Mouse (Mus musculus) layer of hippocampus, adult 18-20 months (tissue): ENCODE measurements around the gene Gm49403. TPM values are rescaled to one million over a fixed set of nuclear protein-coding genes. Genes with fewer than 3 reads are reported as not detected.

Experiments
- DNase-seq, 2 experiments: peaks; one replicate each; pipeline ENCODE4 v3.0.0; 2022; ENCODE audit warnings: low spot score in 2 of 2
- microRNA-seq, 2 experiments: library from miRNA; unstranded; fragments of <30 nt; microRNA quantifications; one replicate each; pipeline ENCODE4 v1.2.0; 2021
- total RNA-seq, 2 experiments: library from RNA; stranded (reverse); gene quantifications; 2 replicates each; pipeline ENCODE4 v1.2.3; 2021

Gm49403 gene
- total RNA-seq, 2 experiments from 2014 or later: not detected

DNA sequence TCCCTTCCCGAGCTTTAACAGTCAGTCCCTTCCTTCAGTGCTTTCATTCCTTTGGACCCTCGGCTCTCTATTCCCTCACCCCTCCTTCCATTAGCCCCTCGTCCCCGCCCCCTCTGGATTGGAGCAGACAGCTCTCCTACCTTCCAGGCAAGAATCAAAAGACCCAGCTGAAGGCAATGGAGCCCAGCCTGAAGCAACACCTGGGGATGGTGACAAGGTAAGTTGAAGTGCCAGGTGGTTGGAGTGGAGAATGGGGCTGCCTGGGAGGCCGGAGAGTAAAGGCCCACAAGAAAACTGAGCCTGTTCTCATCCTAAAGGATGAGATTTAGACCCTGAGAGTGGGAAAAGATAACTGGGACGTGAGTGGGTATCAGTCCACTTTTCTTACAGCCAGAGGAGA lies 24.8 kb downstream of the Gm49403 start:
- DNase-seq: no peak

DNA sequence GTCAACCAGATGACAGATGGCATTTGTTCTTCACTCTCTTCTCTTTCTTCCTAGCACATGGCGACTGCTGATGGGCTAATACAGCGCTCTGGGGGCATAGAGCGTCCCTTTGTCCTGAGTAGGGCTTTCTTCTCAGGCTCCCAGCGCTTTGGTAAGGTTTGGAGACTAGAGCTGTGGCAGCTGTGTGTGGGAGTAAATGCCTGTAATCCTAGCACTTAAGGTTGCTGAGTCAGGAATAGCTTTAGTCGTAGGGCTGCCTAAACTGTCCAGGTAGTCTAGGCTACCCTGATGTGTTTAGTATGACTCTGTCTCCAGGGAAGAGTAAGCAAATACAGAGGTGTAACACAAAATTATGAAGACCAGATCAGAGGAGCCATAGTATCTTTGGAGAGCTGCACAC lies 28.1 kb downstream of the Gm49403 start:
- DNase-seq: peak in 1 of 2 experiments; percentile 42

DNA sequence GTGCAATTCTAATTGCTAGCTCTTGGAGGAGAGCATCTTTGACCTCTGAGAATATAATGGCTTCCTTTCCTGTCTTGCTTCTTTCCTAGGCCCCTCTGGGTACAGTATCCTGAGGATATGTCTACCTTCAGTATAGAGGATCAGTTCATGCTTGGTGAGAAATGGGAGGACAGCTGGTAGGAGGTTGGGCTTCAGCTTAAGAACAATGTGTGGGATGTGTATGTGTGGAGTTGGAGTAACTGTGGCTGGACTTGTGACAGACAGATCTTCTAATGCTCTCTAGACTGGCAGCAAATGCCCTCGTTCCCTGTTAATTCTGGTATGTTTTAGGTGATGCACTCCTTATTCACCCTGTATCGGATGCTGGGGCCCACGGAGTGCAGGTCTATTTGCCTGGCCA lies 30.5 kb downstream of the Gm49403 start:
- DNase-seq: peak in 1 of 2 experiments; percentile 72

DNA sequence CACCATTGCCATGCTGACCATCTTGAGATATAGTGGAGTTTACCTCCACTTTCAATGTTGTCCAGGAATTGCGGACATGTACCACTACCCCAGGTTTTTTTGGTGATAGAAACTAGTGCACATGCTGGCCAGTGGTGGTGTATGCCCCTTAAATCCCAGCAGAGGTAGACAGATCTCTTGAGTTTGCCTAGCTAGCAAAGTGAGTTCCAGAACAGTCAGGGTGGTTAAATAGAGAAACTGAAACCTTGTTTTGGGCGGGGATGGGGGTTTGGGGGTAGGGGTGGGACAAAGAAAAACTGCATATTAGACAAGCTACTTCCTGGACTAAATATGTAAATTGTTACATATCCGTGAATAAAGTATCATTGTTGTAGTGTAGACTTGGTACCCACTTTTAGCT lies 35.3 kb downstream of the Gm49403 start:
- no peak for DNase-seq

DNA sequence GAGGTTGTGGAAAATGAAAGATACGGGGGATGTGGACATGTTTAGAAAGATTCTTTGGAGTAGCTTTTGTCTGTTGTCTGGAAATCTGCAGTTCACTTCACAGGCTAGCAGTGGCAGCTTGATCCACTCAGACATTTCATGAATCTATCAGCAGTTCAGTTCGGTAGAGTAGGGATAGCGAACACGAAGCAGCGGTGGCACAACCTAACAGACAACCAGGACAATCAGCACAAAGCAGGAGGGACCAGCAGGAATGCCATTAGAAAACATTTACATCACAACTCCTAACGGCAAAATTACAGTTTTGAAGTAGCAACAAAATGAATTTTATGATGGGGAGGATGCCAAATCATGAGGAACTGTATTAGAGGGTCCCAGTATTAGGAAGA lies 35.9 kb downstream of the Gm49403 start:
- DNase-seq: no peak

DNA sequence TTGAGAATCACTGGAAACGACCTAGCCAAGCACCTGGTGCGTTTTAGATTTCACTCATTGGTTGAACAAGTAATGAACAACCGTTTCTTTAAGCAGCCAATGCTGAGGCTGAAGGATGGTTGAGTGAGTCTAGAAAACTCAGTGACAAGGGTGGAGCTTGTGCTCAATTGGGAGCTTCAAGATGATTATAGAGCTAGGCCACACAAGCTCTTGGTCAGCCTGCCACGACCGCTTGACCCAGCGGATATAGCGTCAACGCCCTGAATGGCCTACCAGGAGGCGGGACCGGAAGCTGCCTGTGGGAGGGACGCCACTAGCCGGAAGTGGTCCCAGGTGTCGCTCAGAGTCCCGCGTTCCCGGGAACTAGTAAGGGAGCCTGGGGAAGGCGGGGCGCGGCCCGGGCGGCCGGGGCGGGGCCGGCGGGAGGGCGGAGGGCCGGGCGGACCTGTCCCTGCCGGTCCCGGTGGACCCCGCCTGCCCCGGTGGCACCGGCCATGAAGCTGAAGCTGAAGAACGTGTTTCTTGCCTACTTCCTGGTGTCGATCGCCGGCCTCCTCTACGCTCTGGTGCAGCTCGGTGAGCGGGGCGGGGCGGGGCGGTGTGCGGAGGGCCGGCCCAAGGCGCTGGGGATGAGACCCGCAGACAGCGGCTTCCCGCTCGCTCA lies 36.5 kb downstream of the Gm49403 start, which contains the start of gene B3gat3:
Gene B3gat3 (plus strand): TSS at position 302 of the 664 bp plus-strand sequence.
- DNase-seq: peak; percentile 90 to 96

DNA sequence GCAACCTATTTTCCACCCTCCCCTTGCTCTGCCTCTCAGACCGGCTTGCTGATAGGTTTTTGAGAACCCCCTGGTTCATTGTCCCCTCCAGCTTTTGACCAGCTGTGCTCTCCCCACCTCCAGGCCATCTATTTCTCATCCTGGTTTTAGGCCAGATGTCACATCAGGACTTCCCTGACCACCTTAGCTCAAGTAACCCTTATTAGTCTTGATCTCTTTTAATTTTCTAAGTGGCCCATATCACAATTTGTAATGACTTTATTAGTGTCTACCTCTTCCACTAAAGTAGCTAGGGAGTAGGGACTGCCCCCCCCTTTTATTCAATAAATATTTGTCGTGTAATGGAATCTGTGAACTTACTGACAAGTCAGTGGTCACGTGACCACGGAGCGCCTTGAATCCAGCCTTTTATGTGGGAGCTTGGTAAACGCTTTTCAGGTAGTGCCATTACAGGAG lies 37.1 kb downstream of the Gm49403 start:
- no peak for DNase-seq

DNA sequence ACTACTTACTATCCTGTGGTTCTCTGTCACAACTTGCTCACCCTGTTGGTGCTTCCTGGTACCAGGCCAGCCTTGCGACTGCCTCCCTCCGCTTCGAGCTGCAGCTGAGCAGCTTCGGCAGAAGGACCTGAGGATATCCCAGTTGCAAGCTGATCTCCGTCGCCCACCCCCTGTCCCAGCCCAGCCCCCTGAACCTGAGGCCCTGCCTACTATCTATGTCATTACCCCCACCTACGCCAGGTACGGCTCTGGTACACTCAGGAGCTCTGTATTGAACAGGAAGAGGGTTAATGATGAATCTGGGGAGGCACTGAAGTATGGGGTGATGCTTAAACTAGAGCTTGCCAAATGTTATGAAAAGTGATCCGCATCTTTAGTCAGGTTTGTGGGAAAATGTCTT lies 38.0 kb downstream of the Gm49403 start:
- no peak for DNase-seq

DNA sequence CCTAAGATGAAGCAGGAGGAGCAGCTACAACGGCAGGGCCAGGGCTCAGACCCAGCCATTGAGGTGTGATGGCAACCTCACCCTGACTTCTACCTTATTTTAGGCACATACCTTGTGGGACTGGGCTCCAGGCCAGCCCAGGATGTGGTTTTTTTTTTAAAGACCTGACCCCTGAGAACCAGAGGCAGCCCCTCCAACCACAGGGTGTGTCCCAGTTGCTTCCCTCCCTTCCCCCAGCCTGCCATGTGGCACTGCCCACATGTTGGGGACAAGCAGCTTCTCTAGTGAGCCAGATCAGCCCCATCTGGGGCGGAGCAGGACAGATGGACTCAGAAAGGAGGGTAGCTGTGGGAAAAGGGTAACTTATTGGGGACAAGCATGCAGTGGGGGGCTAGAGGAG lies 43.0 kb downstream of the Gm49403 start:
- DNase-seq: no peak

DNA sequence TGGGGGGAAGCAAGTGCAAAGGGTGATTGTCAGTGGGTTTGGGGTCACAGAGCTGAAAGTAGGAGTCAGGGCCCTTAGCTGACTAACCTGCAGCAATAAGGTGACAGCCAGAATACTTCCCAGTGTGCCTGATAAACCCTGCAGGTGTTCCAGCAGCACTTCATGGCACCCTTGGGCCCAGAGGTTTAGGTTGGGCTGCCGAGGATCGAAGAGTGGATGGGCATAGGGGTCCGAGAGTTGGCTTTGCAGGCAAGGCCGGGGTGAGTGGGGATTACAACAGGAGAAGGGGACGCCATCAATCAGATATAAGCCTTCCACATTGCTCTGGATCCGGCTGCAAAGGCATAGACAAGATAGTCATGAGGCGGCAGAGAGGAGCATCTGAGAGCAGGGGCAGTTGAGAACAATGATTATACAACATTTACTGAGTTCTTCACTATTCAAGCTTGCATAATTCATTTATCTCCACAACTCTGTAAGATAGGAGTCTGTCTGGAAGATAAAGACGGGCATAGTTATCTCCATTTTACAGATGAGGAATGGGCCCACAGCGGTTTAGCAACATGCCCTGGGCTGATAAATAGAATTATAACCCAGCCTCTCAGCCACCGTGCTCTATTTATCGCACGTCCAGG lies 44.3 kb downstream of the Gm49403 start:
- DNase-seq: no peak

DNA sequence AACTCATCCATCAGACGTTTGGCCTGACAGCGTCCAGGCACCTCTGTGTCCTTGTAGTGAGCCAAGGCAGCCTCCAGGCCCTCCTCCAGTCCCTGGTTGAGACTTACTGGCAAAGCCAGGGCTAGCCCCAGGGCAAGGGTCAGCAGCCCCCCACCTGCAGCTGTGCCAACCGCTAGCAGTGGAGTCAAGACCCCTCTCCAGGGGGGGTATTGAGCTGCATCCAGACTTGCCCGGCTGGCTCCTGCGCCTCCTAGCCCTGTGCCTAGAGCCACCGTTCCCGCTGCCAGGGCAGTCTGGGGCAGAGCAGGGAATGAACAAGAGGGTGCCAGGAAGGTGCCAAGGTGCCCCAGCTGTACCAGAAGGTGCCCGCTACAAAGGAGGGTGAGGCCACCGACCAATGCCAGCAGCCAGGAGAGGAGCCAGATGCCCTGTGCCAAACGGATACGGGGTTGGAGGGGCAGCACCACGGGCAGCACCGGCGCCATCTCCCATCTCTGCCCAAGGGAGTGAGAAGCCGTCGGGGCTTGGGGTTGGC lies 45.0 kb downstream of the Gm49403 start:
- no peak for DNase-seq

DNA sequence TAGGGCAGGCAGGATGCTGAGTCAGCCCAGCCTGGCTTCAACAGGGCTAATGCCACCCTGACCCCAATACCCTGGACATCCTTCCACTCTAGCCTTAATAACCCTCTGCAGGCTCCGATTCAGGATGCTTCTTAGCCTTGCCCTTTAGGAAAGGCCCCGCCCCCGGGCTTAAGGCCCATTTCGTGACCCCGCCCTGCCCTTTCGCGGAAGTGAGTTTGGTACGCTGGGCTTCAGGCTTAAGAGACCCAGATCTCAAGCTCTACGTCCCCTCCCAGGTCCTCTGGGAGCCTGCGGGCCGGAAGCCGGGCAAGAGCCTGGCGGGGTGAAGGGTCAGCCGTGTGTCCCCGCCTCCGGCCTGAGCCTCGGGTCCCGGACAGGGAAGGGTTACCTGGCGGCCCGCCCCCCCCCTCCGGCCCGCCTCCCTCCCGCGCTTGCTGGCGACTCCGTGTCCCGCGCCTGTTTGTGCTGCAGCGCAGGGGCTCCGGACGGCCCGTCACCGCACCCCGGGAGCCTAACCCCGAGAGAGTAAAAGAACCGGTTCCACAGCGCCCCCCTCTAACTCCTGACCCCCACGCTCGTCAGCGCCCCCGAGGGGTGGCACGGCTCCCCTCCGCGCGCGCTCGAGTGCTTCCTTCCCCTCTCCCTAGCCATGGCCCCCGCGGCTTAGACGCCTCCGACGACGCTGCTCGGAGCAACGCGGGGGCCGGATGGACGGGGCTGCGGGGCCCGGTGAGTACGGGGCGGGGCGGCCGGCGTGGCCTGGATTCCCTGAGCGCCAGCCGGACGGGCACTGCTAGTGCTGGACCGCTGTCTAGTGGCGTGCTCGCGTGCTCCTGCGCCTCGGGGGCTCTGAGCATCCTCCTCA lies 45.7 kb downstream of the Gm49403 start, which contains the start of the genes Rom1 and Eml3:
Gene Rom1 (minus strand): TSS at position 133 of the 865 bp plus-strand sequence.
Gene Eml3 (plus strand): TSS at position 329 of the 865 bp plus-strand sequence.
- peak in 1 of 2 experiments; percentile 60 for DNase-seq

DNA sequence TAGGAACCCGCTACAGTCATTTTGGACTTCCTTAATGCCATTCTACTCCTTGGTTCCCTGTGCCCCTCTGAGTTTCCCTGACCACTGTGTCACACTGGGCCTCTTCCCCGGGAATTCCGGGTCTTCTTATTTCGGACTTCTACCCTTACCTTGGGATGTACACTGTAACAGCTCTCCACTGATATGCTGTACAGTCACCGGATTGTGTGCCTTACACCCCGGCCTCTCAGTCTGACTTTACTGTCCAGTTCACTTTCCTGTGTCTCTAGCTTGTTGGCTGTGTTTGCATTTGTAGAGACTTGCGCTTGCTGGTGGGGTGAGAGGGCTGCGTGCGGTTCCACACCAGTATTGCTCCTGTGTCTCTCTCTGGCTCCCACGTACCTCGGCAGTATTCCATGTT lies 46.4 kb downstream of the Gm49403 start:
- no peak for DNase-seq

DNA sequence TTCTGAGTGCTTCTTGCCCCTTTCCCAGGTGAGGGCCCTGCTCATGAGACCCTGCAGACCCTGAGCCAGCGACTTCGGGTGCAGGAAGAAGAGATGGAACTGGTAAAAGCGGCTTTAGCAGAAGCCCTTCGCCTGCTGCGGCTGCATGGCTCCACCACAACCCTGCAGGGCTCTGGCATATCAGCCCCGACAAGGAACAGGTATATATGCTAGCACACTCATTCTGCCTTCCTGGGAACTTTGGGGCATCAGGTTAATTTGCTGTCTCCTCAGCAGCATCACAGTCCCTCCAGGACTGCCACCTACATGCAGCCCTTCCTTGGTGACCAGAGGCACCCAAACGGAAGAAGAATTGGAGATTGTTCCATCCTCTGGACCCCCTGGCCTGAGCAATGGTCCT lies 47.0 kb downstream of the Gm49403 start:
- no peak for DNase-seq

DNA sequence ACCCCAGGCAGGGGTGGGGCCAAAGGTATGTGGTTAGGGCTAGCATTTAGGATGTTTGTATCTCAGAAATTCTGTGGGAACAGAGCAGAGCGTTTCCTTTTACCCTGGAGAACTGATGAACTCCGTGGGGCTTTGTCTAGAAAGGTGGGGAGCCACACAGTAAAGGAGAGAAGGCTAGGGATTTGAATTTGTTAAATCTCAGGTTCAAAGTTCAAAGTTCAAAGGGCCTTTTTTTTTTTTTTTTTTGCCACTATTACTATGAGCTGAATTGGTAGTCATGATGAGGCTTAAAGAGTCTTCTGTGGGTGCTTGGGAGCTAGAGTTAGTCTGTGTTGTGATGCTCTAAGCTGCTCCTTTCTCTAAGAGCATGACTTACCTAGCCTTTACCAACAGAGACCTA lies 53.0 kb downstream of the Gm49403 start:
- no peak for DNase-seq

Small RNA genes lying within 50 kb of the gene (microRNA-seq; reads per million reads assigned to microRNA genes)
- gene Mir5136: 0 to 0.20 reads per million in 2 experiments

Other genes with a start within 250 kb of the Gm49403 start
- gene Chrm1, start 220.1 kb upstream of the Gm49403 start, total RNA-seq: 100 to 1,000 TPM; 178 to 184 TPM
- gene Slc3a2, start 160.6 kb upstream of the Gm49403 start, total RNA-seq: 100 to 1,000 TPM; 145 to 153 TPM
- 10 to 100 TPM; 53.0 to 55.2 TPM for gene Wdr74, start 148.1 kb upstream of the Gm49403 start, total RNA-seq
- gene 1700092M07Rik, start 143.2 kb upstream of the Gm49403 start, total RNA-seq: 1 to 10 TPM; 1.9 to 2.1 TPM
- gene Stx5a, start 142.5 kb upstream of the Gm49403 start, total RNA-seq: 10 to 100 TPM; 59.5 to 63.6 TPM
- gene Nxf1, start 126.9 kb upstream of the Gm49403 start, total RNA-seq: 10 to 100 TPM; 94.5 to 95.3 TPM
- 10 to 100 TPM; 69.1 to 74.4 TPM for gene Tmem223, start 112.9 kb upstream of the Gm49403 start, total RNA-seq
- 1 to 10 TPM; 8.6 to 9.6 TPM for gene Tmem179b, start 109.5 kb upstream of the Gm49403 start, total RNA-seq
- 10 to 100 TPM; 12.8 to 13.8 TPM for gene Taf6l, start 97.5 kb upstream of the Gm49403 start, total RNA-seq
- gene Polr2g, start 85.4 kb upstream of the Gm49403 start, total RNA-seq: 100 to 1,000 TPM; 106 to 111 TPM
- gene Zbtb3, start 81.4 kb upstream of the Gm49403 start, total RNA-seq: 1 to 10 TPM; 6.7 to 7.0 TPM
- 10 to 100 TPM; 39.9 to 41.1 TPM for gene Ttc9c, start 64.6 kb upstream of the Gm49403 start, total RNA-seq
- gene Hnrnpul2, start 63.9 kb upstream of the Gm49403 start, total RNA-seq: 100 to 1,000 TPM; 120 to 125 TPM
- gene AC129217.1, start 54.2 kb upstream of the Gm49403 start, total RNA-seq: not detected
- gene Bscl2, start 46.5 kb upstream of the Gm49403 start, total RNA-seq: 10 to 100 TPM; 94.8 to 97.6 TPM
- 100 to 1,000 TPM; 153 TPM for gene Gng3, start 44.7 kb upstream of the Gm49403 start, total RNA-seq
- under 1 TPM; 0.42 to 0.68 TPM for gene Lrrn4cl, start 33.2 kb upstream of the Gm49403 start, total RNA-seq
- gene Ubxn1, start 12.4 kb upstream of the Gm49403 start, total RNA-seq: 100 to 1,000 TPM; 103 to 109 TPM
- gene Uqcc3, start 3.0 kb upstream of the Gm49403 start, total RNA-seq: 10 to 100 TPM; 30.2 to 30.4 TPM
- gene Lbhd1, start 198 bp upstream of the Gm49403 start, total RNA-seq: 1 to 10 TPM; 4.6 to 7.6 TPM
- gene 1810009A15Rik, start 4.9 kb downstream of the Gm49403 start, total RNA-seq: 10 to 100 TPM; 24.2 to 30.3 TPM
- gene Gm49416, start 5.0 kb downstream of the Gm49403 start, total RNA-seq: 1 to 10 TPM; 2.4 to 5.1 TPM
- gene Ints5, start 9.1 kb downstream of the Gm49403 start, total RNA-seq: 10 to 100 TPM; 25.6 to 26.3 TPM
- 100 to 1,000 TPM; 104 to 112 TPM for gene Ganab, start 14.1 kb downstream of the Gm49403 start, total RNA-seq
- gene B3gat3, start 36.4 kb downstream of the Gm49403 start, total RNA-seq: 100 to 1,000 TPM; 166 to 169 TPM
- gene Rom1, start 45.4 kb downstream of the Gm49403 start, total RNA-seq: 1 to 10 TPM; 4.7 to 6.6 TPM
- 10 to 100 TPM in 1 of 2 experiments, 1 to 10 TPM in 1; 9.8 to 10.4 TPM for gene Eml3, start 45.6 kb downstream of the Gm49403 start, total RNA-seq
- 10 to 100 TPM; 51.6 to 53.4 TPM for gene Mta2, start 57.9 kb downstream of the Gm49403 start, total RNA-seq
- gene Tut1, start 69.9 kb downstream of the Gm49403 start, total RNA-seq: 10 to 100 TPM; 21.9 to 22.5 TPM
- gene Eef1g, start 83.1 kb downstream of the Gm49403 start, total RNA-seq: 100 to 1,000 TPM; 257 to 269 TPM
- 10 to 100 TPM; 18.1 to 19.9 TPM for gene Ahnak, start 105.4 kb downstream of the Gm49403 start, total RNA-seq
- gene Scgb1a1, start 204.0 kb downstream of the Gm49403 start, total RNA-seq: not detected